Mouse (Mus musculus): ENCODE data around the gene Dhcr7.

DNA sequence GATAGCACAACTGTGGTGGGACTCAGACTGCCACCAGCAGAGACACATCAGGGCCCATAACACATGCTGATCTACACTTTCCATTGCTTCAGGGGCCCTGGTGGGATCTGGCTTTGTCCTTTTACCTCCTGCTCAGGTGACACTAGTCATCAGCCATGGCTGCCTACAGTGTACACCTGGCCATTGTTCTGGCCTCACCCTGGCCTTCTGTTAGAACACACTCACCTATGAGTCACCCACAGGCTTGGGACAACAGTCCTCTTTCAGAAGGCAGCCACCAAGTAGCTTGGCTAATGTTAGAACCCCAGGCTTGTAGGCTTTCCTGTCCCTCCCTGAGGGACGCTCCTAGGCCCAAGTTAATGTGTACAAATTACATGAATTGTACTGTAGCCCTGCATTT is 22.2 kb upstream of the Dhcr7 start:
- TF ChIP-seq POLR2A (IDR thresholded peaks at IDR 0.05; ENCODE audit: insufficient read depth, low read depth, low read length) (no peak), CTCF (IDR thresholded peaks at IDR 0.05; ENCODE audit: insufficient read depth, low read depth, low read length) (no peak)
